Mouse (Mus musculus) splenic B cell, adult 2 months (primary cell): ENCODE results near the gene Zfp46.

ENCODE experiments used
- DNase-seq: peaks from one replicate; pipeline ENCODE4 v3.0.0-alpha.2; 2011; ENCODE audit warnings: low read depth, low spot score
- H3K27me3 ChIP-seq: 2 replicates; pipeline ENCODE4 v1.6.1; 2012; ENCODE audit warnings: mild to moderate bottlenecking, low read length, moderate library complexity, mixed read lengths; ENCODE audit not compliant: control insufficient read depth, poor library complexity, insufficient read depth, severe bottlenecking
- H3K36me3 ChIP-seq: 2 replicates; pipeline ENCODE4 v1.6.1; 2012; ENCODE audit warnings: mild to moderate bottlenecking, low read length, moderate library complexity, mixed read lengths; ENCODE audit not compliant: control insufficient read depth, poor library complexity, insufficient read depth, severe bottlenecking

Gene Zfp46

DNA sequence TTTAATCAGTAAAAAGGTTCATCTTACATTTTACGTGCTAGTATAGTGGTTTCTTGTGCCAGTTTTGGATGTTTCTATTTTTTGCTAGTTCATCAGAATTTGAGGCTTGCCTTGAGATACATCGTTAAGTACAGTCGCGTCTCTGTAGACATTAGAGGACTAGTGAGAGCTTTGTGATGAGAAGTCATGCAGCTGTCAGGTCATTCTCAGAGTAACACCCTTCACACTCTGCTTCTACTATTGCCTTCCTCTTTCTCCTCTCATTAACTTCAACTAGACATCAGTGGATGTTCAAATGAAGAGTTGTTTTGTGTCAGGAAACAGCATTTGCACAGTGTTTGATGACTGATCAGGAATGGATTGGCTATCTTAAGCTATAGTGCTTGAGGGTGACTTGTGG is 28.1 kb downstream of the Zfp46 start:
- H3K27me3 ChIP-seq, result no peaks in the 10 kb centered on the region
- no peaks in the 10 kb centered on the region for H3K36me3 ChIP-seq
- DNase-seq, result peak; percentile 18

GRCm38 (mm10) chr4:136317667-136318066 is 33.2 kb downstream of the Zfp46 start:
- DNase-seq, result no peak
- Histone ChIP-seq H3K36me3 (peaks cover 9% of the 10 kb centered on the region), H3K27me3 (no peaks in the 10 kb centered on the region)

DNA sequence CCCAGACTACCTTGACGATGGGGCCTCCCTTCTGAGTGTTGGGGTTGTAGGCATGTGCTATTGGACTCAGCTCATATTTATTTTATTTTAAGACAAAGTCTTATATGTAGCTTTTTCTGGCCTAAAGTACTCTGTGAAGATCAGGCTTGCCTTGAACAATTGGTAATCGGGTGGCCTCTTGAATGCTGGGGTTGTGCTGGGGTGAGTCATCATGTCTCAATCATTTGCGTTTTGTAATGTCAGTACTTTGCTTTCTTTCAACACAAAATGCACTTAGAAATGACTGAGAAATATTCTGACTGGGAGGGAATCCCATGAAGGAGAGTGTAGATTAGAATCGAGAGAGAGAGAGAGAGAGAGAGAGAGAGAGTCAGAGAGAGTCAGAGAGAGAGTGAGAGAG is 35.5 kb downstream of the Zfp46 start:
- DNase-seq, result no peak
- Histone ChIP-seq H3K36me3 (peaks cover 16% of the 10 kb centered on the region), H3K27me3 (no peaks in the 10 kb centered on the region)

DNA sequence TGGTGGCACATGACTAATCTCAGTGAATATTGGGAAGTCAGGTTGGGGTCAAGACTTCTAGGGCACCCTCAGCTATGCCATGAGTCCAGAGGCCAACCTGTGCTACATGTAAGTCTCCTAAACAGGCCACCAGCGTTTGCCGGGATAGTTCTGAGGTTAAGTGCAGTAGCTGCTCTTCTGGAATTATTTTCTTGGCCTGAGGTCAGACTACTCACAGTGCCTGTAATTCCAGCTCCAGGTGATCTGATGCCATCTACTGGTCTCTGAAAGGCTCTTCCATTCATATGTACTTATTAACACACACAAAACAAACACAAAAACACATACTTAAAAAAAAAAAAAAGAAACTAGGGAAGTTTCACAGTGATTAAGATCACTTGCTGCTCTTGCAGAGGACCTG is 39.7 kb downstream of the Zfp46 start:
- no peaks in the 10 kb centered on the region for H3K27me3 ChIP-seq
- peaks cover 11% of the 10 kb centered on the region; the same call in 1 of the 2 replicates for H3K36me3 ChIP-seq
- peak; percentile 37 for DNase-seq

DNA sequence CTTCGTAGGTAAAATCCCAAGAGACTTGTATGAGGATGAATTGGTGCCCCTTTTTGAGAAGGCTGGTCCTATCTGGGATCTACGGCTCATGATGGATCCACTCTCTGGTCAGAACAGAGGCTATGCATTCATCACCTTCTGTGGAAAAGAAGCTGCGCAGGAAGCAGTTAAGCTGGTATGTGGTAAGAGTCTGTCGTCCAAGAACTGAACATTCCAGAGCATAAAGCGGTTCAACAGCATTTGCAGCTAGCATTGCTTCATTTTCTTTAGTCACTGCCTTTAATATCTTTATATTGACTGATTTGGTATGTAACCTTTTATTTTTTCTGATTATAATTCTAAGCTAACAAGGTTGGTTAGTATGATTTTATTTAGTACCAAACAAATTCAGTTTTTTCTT is 42.8 kb downstream of the Zfp46 start:
- no peaks in the 10 kb centered on the region for H3K27me3 ChIP-seq
- DNase-seq, result no peak
- H3K36me3 ChIP-seq, result peaks cover 10% of the 10 kb centered on the region; the same call in 1 of the 2 replicates

DNA sequence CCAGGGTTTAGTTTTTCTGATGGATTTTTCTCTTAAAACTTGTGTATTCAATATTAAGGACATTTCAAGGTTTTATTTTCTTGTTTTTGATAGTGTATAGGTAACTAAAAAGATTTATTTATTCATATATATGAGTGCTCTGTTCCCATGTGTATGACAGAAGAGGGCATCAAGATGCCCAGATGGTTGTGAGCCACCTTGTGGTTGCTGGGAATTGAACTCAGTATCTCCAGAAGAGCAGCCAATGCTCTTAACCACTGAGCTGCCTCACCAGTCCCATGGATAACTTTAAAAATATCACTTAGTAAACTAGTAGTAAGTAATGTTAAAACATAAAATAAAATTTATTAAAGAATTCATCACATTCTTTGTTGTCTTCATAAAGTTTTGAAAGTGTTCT is 43.6 kb downstream of the Zfp46 start:
- DNase-seq, result peak; percentile 43
- H3K27me3 ChIP-seq, result no peaks in the 10 kb centered on the region
- peaks cover 14% of the 10 kb centered on the region; the same call in 1 of the 2 replicates for H3K36me3 ChIP-seq

- H3K27me3 ChIP-seq, result no peaks in the 10 kb centered on the region
- peaks cover 11% of the 10 kb centered on the region; the same call in 1 of the 2 replicates for H3K36me3 ChIP-seq
- no peak for DNase-seq
Measured at GRCm38 (mm10) chr4:136331709-136332108, 47.2 kb downstream of the Zfp46 start.

GRCm38 (mm10) chr4:136333191-136333590 is 48.7 kb downstream of the Zfp46 start:
- Histone ChIP-seq H3K36me3 (peaks cover 13% of the 10 kb centered on the region; the same call in 1 of the 2 replicates), H3K27me3 (no peaks in the 10 kb centered on the region)
- no peak for DNase-seq

DNA sequence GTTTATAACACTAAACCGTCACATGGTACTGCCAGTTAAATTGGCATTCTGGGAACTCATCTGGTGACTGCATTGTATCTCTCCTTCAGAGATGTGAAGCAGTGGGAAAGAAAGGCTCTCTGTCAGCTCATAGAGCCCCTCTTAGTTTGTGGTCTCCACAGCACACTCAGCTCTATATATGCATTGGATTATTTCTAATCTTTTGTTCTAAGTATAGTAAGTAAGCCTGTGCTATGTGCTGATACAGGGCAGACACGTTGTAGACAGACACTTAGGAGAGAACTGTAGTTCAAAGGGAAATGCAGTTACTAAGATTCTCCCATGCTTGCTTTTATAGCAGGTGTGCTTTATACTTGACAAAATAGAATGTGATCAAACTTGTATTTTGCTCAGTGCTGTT is 50.6 kb downstream of the Zfp46 start:
- H3K27me3 ChIP-seq, result no peaks in the 10 kb centered on the region
- peaks cover 14% of the 10 kb centered on the region; the same call in 1 of the 2 replicates for H3K36me3 ChIP-seq
- DNase-seq, result no peak

- H3K27me3 ChIP-seq, result no peaks in the 10 kb centered on the region
- peaks cover 15% of the 10 kb centered on the region; the same call in 1 of the 2 replicates for H3K36me3 ChIP-seq
- no peak for DNase-seq
Measured at GRCm38 (mm10) chr4:136337129-136337528, 52.6 kb downstream of the Zfp46 start.
